Mouse (Mus musculus) forebrain, embryonic 13.5 days (tissue): ENCODE data around the gene Irf2bp1. TPM values are rescaled to one million over a fixed set of nuclear protein-coding genes. Genes with fewer than 3 reads are reported as not detected.

ENCODE experiments used
- ATAC-seq: fragments of 200-750 bp; cut with Nextera tagmentation; 2 replicates; pipeline ENCODE4 v1.8.0; 2017
- H3K27ac ChIP-seq: fragments of 300-500 bp; sonication (generic); 2 replicates; pipeline ENCODE4 v1.5.1; 2015; ENCODE audit warnings: inconsistent platforms, mild to moderate bottlenecking, moderate library complexity
- H3K27me3 ChIP-seq: fragments of 300-500 bp; sonication (generic); 2 replicates; pipeline ENCODE4 v1.6.1; 2015; ENCODE audit warnings: mild to moderate bottlenecking, inconsistent platforms
- H3K36me3 ChIP-seq: fragments of 300-500 bp; sonication (generic); 2 replicates; pipeline ENCODE4 v1.6.1; 2015; ENCODE audit warnings: mild to moderate bottlenecking, inconsistent platforms; ENCODE audit not compliant: poor library complexity, severe bottlenecking
- H3K4me1 ChIP-seq: fragments of 300-500 bp; sonication (generic); 2 replicates; pipeline ENCODE4 v1.6.1; 2015; ENCODE audit warnings: inconsistent platforms
- H3K4me2 ChIP-seq: fragments of 300-500 bp; sonication (generic); 2 replicates; pipeline ENCODE4 v1.6.1; 2015; ENCODE audit warnings: inconsistent platforms, mild to moderate bottlenecking, moderate library complexity
- H3K4me3 ChIP-seq: fragments of 300-500 bp; sonication (generic); 2 replicates; pipeline ENCODE4 v1.5.1; 2015; ENCODE audit warnings: mild to moderate bottlenecking, inconsistent platforms
- H3K9ac ChIP-seq: fragments of 300-500 bp; sonication (generic); 2 replicates; pipeline ENCODE4 v1.6.1; 2015; ENCODE audit warnings: mild to moderate bottlenecking, inconsistent platforms
- H3K9me3 ChIP-seq: fragments of 300-500 bp; sonication (generic); replicated peaks from 2 replicates; pipeline ENCODE4 v1.6.1; 2016; ENCODE audit warnings: inconsistent platforms
- WGBS: fragments of 180-500 bp; shearing (Covaris S2); methylation state at CpG from one replicate; pipeline ENCODE4 v1.1.7; 2015; 5-methylcytosine and 5-hydroxymethylcytosine counted together
- polyA plus RNA-seq: library from polyadenylated mRNA; unstranded; fragments of >200 nt; fragmentation: Nextera tagmentation; extraction: Ambion mirVana; gene quantifications from 2 replicates; pipeline ENCODE4 v1.2.1, GENCODE M21; 2015

Gene Irf2bp1
- polyA plus RNA-seq, 1 experiment from 2014 or later, result 22.1 TPM

DNA sequence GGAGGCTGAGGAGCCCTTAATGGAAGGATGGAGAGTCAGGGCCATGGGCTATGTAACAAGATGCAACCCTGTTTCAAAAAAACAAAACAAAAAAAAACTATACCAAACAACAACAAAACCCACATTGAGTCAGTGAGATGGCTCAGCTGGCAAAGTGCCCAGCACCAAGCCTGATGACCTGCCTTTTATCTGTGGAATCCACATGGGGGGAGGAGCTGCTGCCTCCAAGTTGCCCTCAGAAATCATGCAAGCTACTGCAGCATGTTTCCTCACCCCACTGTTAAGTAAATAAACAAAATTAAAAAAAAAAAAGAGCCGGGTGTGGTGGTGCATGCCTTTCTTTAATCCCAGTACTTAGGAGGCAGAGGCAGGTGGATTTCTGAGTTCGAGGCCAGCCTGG, 17.3 kb upstream of the Irf2bp1 start:
- no peak overlapping the region for H3K27ac ChIP-seq
- H3K4me3 ChIP-seq, result no peak overlapping the region
- no peaks in the 10 kb centered on the region for H3K27me3 ChIP-seq
- no peaks in the 10 kb centered on the region for H3K36me3 ChIP-seq
- H3K4me1 ChIP-seq, result peaks cover 6% of the 10 kb centered on the region
- H3K4me2 ChIP-seq, result no peak overlapping the region
- no peaks in the 10 kb centered on the region for H3K9me3 ChIP-seq
- ATAC-seq, result no peak
- 77% methylated on average over 2 of the region's 2 CpGs for WGBS
- no peak overlapping the region for H3K9ac ChIP-seq

DNA sequence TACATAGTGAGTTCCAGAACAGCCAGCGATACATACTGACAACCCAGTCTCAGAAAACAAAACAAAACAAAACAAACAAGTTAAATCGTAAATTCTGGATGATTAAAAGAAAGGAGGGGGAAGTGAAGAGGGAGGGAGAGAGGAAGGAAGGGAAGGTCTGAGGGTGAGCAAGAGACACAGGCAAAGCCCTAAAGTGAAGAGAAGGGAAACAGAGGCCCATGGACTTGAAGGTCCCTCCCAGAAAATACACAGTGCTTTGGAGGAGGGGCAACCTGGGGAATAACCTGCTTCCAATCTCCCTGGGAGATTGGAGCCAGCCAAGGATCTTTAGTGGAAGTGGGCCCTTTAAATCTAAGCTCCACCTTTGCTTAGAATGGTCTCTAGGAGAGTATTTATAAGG, 16.7 kb upstream of the Irf2bp1 start, which contains the start of gene Nanos2:
Gene Nanos2, plus strand, starts transcription at position 301 of the 400 bp plus-strand sequence.
- Histone ChIP-seq H3K4me3 (no peak within 1 kb of the TSS), H3K27me3 (peaks cover 5% of the 10 kb centered on the region), H3K4me1 (peaks cover 8% of the 10 kb centered on the region), H3K36me3 (no peaks in the 10 kb centered on the region), H3K9me3 (no peaks in the 10 kb centered on the region), H3K4me2 (no peak within 1 kb of the TSS), H3K27ac (no peak within 1 kb of the TSS), H3K9ac (0 out of 2 replicates have a peak within 1 kb of the TSS, but pooled peaks have one; percentile 3)
- ATAC-seq, result no peak
- 70% methylated on average over 2 of the region's 2 CpGs for WGBS

DNA sequence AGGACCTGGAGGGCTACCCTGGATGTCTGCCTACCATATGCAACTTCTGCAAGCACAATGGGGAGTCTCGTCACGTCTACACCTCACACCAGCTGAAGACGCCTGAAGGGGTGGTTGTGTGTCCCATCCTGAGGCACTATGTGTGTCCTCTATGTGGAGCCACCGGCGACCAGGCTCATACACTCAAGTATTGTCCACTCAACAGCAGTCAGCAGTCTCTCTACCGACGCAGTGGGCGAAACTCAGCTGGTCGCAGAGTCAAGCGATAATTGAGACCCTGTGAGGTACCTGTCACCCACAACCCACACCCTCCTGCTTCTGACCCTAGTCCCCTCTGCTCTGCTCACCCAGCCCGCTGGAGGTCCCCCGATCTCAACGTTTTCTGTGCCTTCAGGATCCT, 16.1 kb upstream of the Irf2bp1 start:
- Histone ChIP-seq H3K27ac (no peak overlapping the region), H3K4me3 (no peak overlapping the region), H3K27me3 (peaks cover 11% of the 10 kb centered on the region), H3K9me3 (no peaks in the 10 kb centered on the region), H3K4me2 (no peak overlapping the region), H3K9ac (0 out of 2 replicates have a peak overlapping the region, but pooled peaks have one; percentile 3), H3K4me1 (peaks cover 14% of the 10 kb centered on the region), H3K36me3 (no peaks in the 10 kb centered on the region)
- no peak for ATAC-seq
- 81% methylated on average over 13 of the region's 13 CpGs for WGBS

DNA sequence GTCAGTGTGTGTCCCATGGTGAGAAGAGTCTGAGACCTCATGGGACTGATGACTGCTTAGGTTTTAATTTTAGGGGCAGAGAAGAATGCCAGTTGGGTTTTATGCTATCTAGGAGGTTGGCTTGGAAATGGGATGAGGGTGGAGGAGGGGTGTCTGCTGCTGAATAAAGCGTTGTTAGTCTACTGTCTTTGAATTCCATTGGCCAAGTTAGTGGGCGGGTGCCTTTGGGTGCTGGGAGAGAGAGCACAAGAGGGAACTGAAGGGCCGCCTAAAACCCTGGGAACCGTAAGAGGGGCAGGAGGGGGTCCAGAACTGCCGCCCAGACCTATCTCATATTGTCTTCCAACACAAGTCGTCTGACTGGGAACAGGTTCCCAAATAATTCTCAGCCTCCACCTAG, 15.1 kb upstream of the Irf2bp1 start:
- ATAC-seq, result no peak
- no peak overlapping the region for H3K27ac ChIP-seq
- H3K27me3 ChIP-seq, result peaks cover 22% of the 10 kb centered on the region
- H3K4me1 ChIP-seq, result peaks cover 16% of the 10 kb centered on the region
- no peak overlapping the region for H3K4me3 ChIP-seq
- no peaks in the 10 kb centered on the region for H3K9me3 ChIP-seq
- no peak overlapping the region for H3K4me2 ChIP-seq
- no peaks in the 10 kb centered on the region for H3K36me3 ChIP-seq
- WGBS, result 75% methylated on average over 6 of the region's 6 CpGs
- H3K9ac ChIP-seq, result no peak overlapping the region

DNA sequence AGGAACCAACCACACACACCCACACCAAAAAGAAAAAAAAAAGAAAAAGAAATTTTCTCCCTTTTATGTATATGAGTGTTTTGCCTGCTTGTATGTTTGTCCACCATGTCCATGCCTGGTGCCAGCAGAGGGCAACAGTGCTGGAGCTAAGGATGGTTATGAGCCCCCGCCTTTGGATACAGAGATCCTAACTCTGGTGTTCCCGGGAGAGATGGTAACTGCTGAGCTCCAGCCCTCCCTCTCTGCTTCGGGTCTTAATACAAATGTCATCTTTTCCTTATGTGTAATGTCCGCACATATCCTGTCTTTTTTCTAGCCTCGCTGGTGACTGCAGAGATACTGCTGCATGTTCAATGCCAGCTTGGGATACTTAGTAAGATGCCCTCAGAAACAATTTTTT, 13.8 kb upstream of the Irf2bp1 start:
- Histone ChIP-seq H3K4me3 (peak overlapping the region; percentile 53), H3K9me3 (no peaks in the 10 kb centered on the region), H3K4me2 (peak overlapping the region; percentile 78), H3K9ac (peak overlapping the region; percentile 57), H3K4me1 (peaks cover 18% of the 10 kb centered on the region), H3K27ac (peak overlapping the region; percentile 96), H3K36me3 (no peaks in the 10 kb centered on the region), H3K27me3 (peaks cover 22% of the 10 kb centered on the region)
- WGBS, result 3% methylated on average over 5 of the region's 5 CpGs
- ATAC-seq, result 0 out of 2 replicates have a peak, but pooled peaks have one; percentile 5

DNA sequence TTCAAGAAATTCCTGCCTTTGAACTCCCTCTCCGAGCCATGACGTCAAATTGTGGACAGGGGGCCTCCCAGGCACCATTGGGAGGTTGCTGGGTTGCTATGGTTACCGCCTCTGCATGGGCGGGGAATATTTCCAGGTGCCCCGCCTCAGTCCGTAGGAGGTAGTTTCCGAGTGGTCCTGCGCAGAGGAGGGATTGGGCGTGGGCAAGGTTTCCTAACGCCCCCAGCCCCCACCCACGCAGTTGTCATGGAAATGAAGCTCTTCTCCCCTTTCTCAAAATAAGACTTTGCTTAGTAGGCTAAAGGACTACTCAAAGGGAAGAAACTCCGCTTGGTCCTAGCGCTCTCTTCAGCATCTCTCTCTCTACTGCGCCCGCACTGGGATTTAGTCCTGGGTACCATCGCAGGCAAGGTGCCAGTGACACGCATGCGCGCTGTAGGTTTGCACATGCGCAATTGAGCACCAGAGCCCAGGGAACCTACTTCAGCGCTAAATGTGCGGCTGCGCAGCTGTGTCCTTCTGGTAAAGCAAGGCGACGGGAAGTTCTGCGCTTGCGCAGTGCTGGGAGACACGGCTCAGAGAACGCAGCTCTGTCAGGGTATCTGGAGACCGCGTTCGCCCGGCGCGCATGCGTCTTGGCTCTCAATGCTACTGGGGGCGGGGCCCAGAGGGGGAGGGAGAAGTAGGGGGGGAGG, 13.1 kb upstream of the Irf2bp1 start, which contains the start of gene Mypop:
Gene Mypop, plus strand, starts transcription at position 645 of the 695 bp plus-strand sequence.
- Histone ChIP-seq H3K4me3 (peak within 1 kb of the TSS; percentile 53), H3K27ac (peak within 1 kb of the TSS; percentile 96), H3K9ac (peak within 1 kb of the TSS; percentile 73), H3K27me3 (peaks cover 22% of the 10 kb centered on the region), H3K36me3 (no peaks in the 10 kb centered on the region), H3K9me3 (no peaks in the 10 kb centered on the region), H3K4me2 (peak within 1 kb of the TSS; percentile 78), H3K4me1 (peaks cover 19% of the 10 kb centered on the region)
- ATAC-seq, result peak; percentile 96
- under 1% methylated on average over 36 of the region's 37 CpGs for WGBS

DNA sequence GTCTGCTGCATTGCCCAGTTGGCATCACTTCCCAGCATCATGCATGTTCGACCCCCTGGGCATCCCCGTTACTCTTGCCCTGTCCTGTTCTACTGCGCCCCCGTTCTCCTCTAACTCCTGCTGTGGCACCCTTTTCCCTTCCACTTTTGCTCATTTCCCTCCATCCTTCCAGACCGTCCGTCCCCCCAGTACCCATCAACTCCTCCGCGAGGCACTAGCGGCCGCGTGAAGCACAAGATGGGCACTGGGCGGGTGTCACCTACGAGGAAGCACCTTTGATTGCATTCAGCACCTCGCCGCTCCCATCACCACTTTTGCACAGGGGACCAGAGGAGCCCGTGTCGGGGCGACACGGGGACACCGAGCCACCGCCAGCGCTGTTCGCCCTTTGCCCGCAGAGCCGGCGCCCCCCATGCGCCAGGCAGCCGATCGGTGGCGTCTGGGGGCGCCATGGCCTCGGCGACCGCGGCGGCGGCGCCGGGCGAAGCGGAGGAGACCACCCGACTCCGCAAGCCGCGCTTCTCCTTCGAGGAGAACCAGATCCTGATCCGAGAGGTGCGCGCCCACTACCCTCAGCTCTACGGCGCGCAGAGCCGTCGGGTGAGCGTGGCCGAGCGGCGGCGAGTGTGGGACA, 12.1 kb upstream of the Irf2bp1 start:
- Histone ChIP-seq H3K27me3 (peaks cover 22% of the 10 kb centered on the region), H3K4me2 (peak overlapping the region; percentile 78), H3K9me3 (no peaks in the 10 kb centered on the region), H3K4me3 (peak overlapping the region; percentile 53), H3K4me1 (peaks cover 19% of the 10 kb centered on the region), H3K36me3 (no peaks in the 10 kb centered on the region), H3K9ac (peak overlapping the region; percentile 73), H3K27ac (no peak overlapping the region)
- WGBS, result under 1% methylated on average over 56 of the region's 59 CpGs
- ATAC-seq, result no peak; the same call in 1 of the 2 replicates

DNA sequence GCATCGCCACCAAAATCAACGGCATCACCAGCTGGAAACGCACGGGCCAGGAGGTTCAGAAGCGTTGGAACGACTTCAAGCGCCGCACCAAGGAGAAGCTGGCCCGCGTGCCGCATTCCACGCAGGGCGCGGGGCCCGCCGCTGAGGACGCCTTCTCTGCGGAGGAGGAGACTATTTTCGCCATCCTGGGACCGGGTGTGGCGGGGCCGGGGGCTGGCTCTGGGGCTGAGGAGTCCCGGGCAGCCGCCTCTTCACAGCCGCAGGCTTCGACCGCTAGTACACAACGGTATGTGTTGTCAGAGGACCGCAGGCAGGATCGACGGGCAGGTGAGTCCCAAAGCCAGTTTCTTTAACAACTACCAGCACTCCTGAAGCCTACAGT, 11.6 kb upstream of the Irf2bp1 start:
- H3K36me3 ChIP-seq, result no peaks in the 10 kb centered on the region
- no peak for ATAC-seq
- H3K27ac ChIP-seq, result no peak overlapping the region
- peak overlapping the region; percentile 78 for H3K4me2 ChIP-seq
- H3K4me1 ChIP-seq, result peaks cover 19% of the 10 kb centered on the region
- H3K9ac ChIP-seq, result peak overlapping the region; percentile 73
- H3K27me3 ChIP-seq, result peaks cover 22% of the 10 kb centered on the region
- H3K9me3 ChIP-seq, result no peaks in the 10 kb centered on the region
- WGBS, result 2% methylated on average over 29 of the region's 31 CpGs
- H3K4me3 ChIP-seq, result peak overlapping the region; percentile 53

DNA sequence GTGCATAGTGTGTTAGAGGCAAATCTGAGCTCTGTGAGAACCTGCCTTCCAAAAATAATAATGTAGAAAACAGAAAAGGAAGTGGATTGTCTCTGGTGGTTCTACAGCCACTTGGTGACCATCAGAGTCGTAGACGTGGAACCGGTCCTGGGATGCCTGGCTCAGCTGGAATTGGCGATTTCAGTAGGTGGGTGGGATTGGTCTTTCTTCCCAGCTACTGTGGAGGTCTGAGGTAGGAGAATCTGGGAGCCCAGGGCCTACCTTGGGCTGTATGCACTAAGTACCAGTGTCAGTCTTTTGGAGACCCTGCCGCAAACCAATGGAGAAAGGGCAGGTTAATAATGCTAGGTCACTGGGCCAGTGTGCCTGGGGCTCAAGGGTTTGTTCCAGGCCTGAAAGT, 10.8 kb upstream of the Irf2bp1 start:
- Histone ChIP-seq H3K4me1 (peaks cover 19% of the 10 kb centered on the region), H3K36me3 (no peaks in the 10 kb centered on the region), H3K4me3 (no peak overlapping the region), H3K9ac (0 out of 2 replicates have a peak overlapping the region, but pooled peaks have one; percentile 73), H3K27me3 (peaks cover 22% of the 10 kb centered on the region), H3K4me2 (peak overlapping the region; percentile 78), H3K9me3 (no peaks in the 10 kb centered on the region), H3K27ac (no peak overlapping the region)
- ATAC-seq, result no peak
- 85% methylated on average over 5 of the region's 5 CpGs for WGBS

DNA sequence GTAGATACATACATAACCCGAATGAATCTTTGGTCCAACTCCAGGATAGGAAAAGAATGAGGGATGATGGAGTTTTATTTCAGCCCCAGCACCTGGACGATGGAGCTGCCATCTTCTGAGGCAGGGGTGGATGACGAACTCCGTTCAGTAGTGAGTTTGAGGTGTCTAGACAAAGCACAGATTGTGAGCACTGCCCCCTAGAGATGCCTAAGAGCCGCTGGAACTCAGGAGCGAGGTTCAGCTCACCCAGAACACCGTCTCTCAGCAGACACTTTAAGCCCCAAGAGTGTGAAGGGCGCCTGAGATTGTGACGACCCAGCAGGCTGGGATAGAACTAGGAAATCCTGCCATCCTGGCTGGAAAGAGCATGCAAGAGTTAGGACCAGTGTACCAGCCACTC, 5.0 kb upstream of the Irf2bp1 start:
- Histone ChIP-seq H3K27ac (no peak overlapping the region), H3K9ac (0 out of 2 replicates have a peak overlapping the region, but pooled peaks have one; percentile 40), H3K4me2 (no peak overlapping the region), H3K36me3 (peaks cover 11% of the 10 kb centered on the region; the same call in 1 of the 2 replicates), H3K4me3 (no peak overlapping the region), H3K27me3 (no peaks in the 10 kb centered on the region), H3K4me1 (peaks cover 20% of the 10 kb centered on the region; the same call in 1 of the 2 replicates), H3K9me3 (no peaks in the 10 kb centered on the region)
- ATAC-seq, result no peak
- WGBS, result 28% methylated on average over 9 of the region's 9 CpGs

DNA sequence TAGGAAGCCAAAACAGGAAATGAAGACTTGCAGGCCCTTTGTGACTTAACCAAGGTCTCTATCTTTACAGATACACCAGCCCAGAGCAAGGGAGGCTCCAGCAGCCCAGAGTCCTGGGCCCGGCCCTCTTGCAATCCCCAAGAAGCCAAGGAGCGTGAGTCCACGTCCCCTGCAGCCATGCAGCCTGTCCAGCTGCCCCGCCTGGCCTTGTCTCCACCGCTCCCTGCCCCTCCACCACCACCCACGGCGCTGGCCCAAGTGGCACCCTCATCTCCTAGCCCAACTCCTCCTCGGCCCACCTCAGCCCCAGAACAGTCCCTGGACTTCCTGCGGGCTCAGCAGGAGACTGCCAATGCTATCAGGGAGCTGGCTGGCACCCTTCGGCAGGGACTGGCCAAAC, 3.4 kb upstream of the Irf2bp1 start:
- Histone ChIP-seq H3K4me1 (peaks cover 27% of the 10 kb centered on the region), H3K9ac (peak overlapping the region; percentile 36; the same call in 1 of the 2 replicates), H3K27ac (no peak overlapping the region), H3K4me2 (peak overlapping the region; percentile 40), H3K36me3 (peaks cover 15% of the 10 kb centered on the region), H3K27me3 (no peaks in the 10 kb centered on the region), H3K9me3 (no peaks in the 10 kb centered on the region), H3K4me3 (peak overlapping the region; percentile 21)
- 51% methylated on average over 10 of the region's 10 CpGs for WGBS
- ATAC-seq, result no peak

DNA sequence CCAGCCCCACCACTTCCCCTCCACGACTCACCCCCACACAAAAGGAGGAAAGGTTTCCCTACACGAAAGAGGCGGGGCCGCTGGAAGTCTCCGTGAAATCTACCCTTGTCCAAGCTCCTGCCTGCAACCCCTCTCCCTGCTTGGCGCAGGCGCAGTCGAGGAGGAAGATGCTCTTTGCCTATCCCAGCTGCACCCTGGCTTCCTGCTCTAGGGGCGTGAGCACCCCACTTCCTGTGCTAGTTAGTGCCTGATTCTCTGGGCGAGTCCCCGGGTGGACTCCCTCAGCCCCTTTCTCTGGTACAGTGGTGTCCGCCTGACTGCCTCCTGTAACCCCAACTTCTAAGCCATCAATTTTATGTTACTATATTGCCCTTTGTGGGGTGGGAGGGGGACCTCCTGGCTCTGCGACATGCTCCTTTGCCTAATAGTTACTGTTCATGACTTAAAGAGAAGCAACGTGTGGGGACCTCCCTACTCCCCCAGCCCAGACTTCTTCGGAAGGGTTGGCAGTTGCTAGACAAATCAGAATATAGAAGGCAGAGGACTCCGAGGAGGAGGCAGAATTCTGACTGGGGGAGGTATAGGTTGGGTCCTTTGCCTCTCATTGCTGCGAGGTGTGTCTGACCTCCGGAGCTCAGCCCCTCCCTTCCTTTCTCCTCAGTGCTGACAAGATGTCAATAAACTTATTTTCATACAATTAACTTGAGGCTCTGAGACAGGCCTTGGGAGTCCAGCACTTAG, 2.6 kb upstream of the Irf2bp1 start:
- Histone ChIP-seq H3K9me3 (no peaks in the 10 kb centered on the region), H3K27ac (no peak overlapping the region), H3K36me3 (peaks cover 23% of the 10 kb centered on the region), H3K4me3 (peak overlapping the region; percentile 21), H3K4me1 (peaks cover 35% of the 10 kb centered on the region), H3K4me2 (peak overlapping the region; percentile 40), H3K9ac (peak overlapping the region; percentile 36; the same call in 1 of the 2 replicates), H3K27me3 (no peaks in the 10 kb centered on the region)
- ATAC-seq, result no peak
- 44% methylated on average over 18 of the region's 18 CpGs for WGBS
